Mouse (Mus musculus): ENCODE measurements at regions not wholly inside any gene's neighbourhood (a gene's known extent, or its start where the extent isn't known, plus 50 kb on each side); places are given as distances from the start of the nearest gene placed in this dataset.
A peak's percentile ranks its signal among the peaks of the same experiment; 100 is the strongest.

DNA sequence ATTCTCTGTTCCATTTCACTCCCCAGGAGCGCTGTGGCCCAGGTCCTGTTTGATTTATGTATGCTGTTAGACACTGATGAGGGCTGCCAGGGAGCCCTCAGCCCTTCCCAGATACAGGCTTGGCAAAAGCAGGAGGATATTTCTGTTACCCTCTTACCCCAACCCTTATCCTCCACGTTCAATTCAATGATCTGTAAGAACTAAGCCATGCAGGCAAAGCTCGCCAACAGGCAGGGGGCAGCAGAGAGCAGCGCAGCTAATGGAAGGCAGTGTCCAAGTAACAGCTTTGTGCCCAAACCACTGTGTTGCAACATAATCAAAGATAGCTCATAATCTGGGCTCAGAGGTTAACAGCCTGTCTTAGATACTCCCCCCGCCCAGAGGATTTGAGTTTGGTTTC, 166.8 kb upstream of the Eif4g2 start:
- DNase-seq (ENCODE audit: extremely low spot score in 1 of 2, low spot score in 1 of 2) = peak; percentile 83 to 95

DNA sequence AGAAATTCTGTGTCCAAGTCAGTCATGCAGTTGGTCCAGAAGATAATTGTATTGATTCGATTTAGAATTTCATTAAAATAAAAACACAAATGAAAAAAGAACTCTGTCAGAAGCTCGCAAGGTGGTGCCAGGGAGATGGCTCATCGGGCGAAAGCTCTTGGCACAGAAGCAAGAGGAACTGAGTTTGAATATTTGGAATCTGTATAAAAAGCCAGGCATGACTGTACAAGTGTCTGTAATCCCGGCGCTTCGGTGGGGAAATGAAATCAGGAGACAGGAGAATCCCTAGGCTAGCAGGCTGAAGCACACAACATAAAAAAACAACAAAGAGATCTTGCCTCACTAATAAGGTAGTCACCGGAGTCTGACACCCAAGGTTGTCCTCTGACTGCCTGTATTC, 162.7 kb upstream of the Eif4g2 start:
- DNase-seq (ENCODE audit: extremely low spot score in 1 of 2, low spot score in 1 of 2) = peak in 1 of 2 experiments; percentile 21

DNA sequence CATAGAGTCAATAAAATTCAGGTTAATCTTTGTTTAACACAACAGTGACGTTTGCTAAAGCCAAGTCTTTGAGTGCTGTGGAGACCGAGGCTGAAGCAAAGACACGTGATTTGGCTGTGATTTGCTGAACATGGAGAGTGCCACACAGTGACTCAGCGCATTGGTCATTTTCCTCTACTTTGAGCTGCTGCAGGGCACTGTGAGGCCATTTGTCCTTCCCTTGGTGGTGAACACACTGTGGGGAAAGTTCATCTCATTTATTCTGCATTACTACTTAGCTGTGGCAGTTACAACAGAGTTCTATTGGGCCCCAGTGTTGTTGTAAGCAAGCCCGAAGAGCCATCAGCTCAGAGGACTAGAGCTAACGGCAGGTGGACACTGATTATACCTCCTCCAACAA, 162.2 kb upstream of the Eif4g2 start:
- DNase-seq (ENCODE audit: extremely low spot score in 1 of 2, low spot score in 1 of 2) = no peak

DNA sequence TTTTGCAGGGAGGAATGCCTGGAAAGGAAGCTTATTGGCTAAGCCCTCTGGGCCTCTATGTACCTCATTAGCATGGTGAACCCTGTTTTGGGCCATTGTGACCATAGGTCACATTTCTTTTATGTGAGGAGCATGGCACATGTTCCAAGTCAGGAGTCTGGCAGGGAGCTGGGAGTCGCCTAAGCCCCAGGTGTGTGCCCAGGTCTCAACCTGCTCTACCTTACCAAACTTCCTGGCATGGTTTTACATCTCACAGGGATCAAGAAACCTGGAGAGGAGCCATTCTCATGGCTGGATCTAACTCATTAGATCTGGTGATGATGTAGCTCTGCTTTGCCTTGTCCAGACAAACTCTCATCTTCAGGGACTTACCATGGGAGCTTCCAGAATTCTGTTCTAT, 161.0 kb upstream of the Eif4g2 start:
- DNase-seq (ENCODE audit: extremely low spot score in 1 of 2, low spot score in 1 of 2) = no peak

DNA sequence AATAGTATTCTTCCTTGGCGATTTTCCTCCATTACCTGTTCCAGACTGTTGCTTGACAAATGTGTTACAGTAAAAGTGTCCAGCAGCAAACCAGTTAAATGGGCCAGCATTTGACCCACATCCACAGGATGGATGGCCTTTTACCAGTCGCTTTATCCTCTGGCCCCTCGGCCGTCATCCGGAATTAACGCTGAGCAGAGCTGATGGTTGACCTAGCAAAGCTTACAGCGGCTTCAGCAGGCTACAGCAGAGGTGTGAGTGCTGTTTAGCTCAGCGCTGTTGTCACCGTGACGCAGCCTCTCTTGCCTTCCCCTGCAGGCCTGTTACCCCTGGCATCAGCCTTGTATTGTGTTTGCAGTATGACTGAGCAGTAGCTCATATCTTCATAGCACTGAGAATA, 159.8 kb upstream of the Eif4g2 start:
- no peak for DNase-seq (ENCODE audit: extremely low spot score in 1 of 2, low spot score in 1 of 2)

DNA sequence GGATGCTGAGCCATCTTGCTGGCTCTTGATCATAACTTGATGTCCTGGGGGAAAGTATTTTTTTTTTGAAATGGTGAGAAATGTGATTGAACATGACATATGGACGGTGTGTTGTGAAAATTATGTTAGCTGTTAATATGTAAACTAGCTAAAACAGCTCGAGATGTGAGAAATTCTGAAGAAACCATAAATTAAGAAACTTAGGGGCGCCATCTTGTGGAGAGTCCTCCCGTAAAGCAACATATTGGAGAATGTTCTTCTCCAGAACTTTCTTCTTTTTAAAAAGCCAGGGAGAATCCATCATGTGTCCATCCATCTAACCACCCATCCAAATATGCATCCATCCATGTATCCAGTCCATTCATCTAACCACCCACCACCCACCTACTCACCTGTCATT, 158.7 kb upstream of the Eif4g2 start:
- peak in 1 of 2 experiments; percentile 71 for DNase-seq (ENCODE audit: extremely low spot score in 1 of 2, low spot score in 1 of 2)

DNA sequence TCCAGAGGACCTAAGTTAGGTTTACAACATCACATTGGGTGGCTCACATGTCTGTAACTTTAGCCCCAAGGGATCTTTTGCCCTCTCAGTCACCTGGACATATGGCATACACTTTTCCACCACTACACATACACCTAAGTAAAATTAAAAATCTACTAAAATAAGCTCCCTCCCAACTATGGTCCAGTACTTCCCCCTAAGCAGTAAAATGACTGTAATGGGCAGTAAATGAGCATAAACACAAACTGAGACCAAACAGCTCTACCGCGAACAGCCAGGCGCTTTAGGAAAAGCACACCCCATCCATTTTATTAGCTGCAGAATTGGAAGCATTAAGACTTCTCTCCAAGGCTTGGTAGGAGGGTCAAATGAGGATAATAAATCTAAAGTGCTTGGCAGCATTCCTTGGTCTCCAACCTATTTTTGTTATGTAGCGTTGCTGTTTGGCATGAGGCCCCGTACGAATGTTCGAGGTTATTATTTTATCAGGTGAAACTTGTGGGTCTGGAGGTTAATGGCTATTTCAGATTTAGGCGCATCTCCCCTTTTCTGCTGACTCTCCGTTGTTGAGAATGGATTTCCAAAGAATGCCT, 157.5 kb upstream of the Eif4g2 start:
- DNase-seq (ENCODE audit: extremely low spot score in 1 of 2, low spot score in 1 of 2) = no peak

DNA sequence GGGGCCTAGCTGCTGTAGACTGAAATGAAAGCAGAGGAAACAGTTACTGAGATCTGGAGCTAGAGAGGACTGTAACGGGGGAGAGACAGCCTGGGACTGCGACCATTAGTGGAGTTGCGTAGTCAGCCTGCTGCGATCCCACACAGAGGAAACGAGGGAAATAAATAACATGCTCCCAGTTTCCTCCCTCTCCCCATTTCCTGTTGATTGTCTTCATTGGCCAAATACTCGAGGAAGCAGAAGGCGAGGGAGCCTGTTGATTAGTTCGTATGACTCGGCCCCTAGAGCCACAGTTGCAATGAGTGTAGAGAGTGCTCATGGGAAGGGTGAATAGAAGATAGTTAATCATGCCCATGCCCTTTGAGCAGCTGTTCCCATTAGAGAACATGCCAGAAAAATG, 155.0 kb upstream of the Eif4g2 start:
- DNase-seq (ENCODE audit: extremely low spot score in 1 of 2, low spot score in 1 of 2) = no peak

DNA sequence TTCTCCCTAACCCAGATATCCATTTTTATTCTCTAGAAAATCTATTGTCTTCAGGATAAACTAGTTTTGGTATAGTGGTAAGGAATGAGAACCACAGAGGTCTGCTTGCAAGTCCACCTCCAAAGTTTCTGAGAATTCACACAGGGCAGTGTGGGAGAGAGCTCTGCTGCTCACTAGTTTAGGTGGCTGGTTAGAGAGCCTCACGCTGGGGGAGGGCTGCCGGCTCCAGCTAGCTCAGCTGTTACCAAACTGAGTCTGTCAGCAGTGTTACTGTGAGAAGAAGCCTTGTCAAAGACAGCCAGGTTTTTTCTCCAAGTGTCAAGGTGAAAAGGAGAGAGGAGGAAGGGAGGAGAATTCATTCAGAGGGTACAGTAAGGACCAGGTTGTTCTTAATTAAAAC, 147.8 kb upstream of the Eif4g2 start:
- no peak for DNase-seq (ENCODE audit: extremely low spot score in 1 of 2, low spot score in 1 of 2)

DNA sequence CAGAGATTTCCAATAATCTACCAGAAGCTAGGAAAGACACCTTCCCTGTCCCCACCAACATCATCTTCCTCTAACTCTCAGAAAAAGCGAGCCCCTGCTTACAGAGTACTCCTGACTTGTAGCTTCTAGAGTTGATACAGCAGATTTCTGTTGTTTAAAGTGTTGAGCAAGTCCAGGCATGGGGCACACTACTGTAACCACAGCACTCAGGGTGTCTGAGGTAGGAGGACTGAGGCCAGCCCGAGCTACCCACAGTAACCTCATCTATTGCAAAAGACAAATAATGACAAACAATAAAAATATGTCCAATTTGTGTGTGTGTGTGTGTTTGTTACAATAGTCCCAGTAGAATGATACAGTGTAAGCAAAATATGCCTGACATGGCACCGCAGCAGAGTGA, 144.3 kb upstream of the Eif4g2 start:
- no peak for DNase-seq (ENCODE audit: extremely low spot score in 1 of 2, low spot score in 1 of 2)

DNA sequence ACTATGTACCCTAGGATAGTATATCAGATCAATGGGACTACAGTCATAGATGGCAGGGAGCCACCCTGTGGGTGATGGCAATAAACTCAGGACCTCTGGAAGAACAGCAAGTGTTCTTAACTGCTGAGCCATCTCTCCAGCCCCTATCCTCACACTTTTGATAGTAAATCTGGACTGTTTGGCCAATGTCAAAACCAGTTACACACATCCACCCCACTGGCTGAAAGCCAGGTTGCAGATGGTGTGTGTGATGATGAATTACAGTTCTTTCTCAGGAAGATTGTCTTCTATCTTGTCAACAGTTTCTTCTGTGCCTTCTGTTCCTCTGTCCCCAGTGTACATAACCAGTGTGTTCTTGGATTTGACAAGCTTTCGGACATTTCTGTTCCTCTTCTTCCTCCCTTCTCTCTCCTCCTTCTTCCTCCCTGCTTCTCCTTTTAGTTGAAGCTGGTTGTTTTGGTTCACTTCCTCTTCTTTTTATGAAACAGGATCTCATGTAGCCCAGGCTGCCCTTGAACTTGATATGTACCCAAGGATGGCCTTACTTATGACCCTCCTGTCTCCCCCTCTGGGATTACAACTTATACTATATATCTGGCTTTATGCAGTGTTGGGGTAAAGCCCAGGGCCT, 143.3 kb upstream of the Eif4g2 start:
- no peak for DNase-seq (ENCODE audit: extremely low spot score in 1 of 2, low spot score in 1 of 2)

DNA sequence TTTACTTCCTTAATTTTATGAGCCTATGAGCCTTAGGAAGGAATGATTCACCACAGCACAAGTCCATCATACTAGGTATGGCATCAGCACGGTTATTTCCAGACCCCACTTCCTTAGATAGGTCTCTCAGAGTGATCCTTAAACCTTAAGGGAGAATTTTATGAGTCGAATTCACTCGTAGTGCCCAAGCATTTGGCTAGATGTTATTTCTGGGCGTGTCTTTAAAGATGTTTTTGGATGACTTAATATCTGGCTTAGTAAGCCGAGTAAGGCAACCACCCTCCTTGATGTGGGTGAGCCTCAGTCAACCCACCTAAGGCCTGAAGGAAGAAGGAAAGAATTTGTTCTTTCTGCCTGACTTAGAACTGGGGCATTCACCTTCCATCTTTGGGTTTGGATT, 132.8 kb upstream of the Eif4g2 start:
- DNase-seq (ENCODE audit: extremely low spot score in 1 of 2, low spot score in 1 of 2) = no peak

DNA sequence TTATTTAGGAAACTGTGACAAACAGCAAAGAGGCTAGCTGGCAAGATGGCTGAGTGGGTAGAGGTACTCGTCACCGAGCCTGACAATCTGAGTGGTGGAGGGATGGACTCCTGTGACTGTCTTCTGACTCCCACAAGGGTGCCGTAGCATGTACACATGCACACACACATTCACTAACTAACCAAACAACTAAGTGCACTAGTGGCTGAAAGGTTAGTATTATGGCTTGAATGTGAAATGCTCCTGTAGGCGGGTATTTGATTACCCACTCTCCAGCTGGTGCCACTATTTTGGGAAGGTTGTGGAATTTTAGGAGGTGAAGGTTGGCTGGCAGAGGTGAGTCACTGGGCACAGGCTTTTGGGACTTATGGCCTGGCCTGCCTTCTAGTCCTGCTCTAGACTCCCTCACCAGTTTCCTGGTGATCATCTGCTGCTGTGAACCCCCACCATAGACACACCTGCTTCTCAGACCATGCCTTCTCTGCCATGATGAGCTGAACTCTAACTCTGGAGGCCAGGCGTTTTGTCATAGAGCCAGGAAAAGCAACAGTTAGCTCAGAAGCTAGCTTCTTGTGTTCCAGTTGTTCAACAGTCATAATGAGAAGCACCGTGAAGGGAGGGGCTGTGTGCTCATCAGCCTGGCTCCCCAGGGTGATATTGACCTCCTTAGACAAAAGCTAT, 131.5 kb upstream of the Eif4g2 start:
- DNase-seq (ENCODE audit: extremely low spot score in 1 of 2, low spot score in 1 of 2) = no peak

DNA sequence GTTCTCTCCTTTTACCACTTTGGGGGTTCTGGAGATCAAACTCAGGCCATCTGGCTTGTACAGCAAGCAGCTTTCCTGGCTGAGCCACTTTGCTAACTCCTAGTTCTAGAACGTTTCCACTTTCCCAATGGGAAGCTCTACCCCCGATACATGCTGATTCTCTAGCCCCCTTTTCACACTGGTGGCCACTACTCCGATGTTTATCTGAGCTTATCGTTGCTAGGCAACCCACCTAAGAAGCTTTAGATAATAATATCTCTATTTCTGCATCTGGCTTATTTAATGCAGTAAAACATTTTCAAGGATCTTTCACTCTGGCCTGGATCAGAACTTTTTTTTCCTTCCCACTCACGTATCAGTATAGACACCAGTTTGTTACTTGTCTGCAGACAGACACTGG, 129.4 kb upstream of the Eif4g2 start:
- DNase-seq (ENCODE audit: extremely low spot score in 1 of 2, low spot score in 1 of 2) = no peak

DNA sequence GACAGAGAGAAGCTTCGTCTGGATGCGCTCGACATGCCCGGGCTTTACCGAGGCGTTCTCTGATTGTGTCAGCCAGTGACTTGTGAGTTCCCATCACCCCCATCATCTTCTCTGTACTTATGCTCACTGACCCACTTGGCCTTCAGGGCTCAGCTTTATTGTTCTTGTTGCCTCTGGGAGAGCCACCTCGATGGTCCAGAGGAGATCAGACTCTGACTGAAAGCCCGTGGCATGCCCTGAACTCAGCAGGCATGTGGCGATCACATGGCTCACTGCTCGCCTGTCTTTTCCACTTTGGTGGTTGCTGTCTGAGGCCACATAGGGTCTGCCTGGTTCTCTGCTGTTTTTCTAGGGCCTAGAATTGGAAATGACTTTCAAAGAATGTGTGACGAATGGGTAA, 128.8 kb upstream of the Eif4g2 start:
- no peak for DNase-seq (ENCODE audit: extremely low spot score in 1 of 2, low spot score in 1 of 2)

DNA sequence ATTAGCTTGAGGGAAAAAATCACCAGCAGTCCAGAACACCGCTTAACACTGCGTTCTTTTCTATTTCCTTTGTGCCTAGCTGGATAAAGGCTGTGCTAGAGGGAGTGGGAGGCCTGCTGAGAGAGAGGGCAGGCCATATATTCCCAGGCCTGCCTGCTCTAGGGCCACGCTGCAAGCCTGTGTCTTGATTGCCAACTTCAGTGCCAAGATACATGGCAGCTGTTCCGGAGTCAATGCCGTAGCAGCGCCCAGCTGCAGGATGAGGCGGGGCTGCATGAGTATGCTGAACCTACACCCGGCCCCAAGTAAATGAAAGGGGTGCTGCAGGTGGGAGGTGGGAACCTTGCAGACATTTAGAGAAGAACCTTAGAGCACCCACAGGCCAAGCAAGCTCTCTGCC, 127.5 kb upstream of the Eif4g2 start:
- DNase-seq (ENCODE audit: extremely low spot score in 1 of 2, low spot score in 1 of 2) = no peak

DNA sequence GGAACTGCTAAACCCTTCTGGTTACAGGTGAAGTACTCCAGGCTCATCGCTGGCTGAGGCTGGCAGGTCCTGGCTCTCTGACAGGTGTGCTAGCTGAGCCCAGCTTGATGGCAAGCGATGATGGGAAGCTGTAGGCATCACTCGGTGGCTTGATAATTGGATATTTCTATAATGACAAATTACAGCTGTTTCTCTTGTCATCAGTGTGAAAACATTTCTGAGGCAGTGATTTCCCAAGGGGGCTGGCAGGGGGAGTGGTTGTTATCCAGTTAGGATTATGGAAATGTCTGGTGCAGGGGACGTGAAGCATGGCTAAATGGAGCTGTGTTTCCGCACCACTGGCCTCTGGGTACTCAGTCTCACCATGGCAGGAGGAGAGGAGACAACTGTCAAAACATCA, 123.0 kb upstream of the Eif4g2 start:
- DNase-seq (ENCODE audit: extremely low spot score in 1 of 2, low spot score in 1 of 2) = no peak

DNA sequence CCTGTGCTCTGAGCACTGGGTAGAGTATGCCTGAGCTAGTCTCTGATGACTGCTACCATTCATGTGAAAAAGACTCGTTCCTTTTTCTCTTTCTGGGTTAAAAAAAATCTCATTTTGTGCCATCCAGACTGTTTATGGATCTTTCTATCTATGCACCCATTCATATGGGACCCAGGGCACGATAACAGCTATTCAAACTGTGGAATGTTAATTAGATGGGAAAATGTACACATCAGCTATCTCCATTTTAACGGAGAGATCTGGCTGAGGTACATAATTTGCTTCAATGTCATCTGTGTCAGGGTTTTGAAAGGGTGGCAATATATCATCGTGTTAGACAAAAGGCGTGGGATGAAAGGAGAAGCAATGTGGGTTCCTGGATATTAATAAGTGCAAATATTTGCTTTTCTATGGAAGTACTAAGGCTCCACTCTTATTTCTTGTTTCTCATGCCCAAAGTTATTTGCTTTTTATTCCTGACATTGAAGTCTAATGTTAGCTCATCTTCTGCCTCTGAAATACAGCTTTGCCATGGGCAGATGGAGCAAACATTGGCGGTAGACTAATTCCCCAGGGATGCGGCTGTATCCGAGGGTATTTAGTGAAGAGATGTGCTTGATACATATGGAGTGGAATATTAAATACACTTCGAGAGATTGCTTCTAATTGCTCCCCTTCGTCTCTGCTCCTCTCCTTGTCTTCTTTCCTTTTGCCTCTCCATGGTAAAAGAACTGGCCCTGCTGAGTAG, 116.0 kb upstream of the Eif4g2 start:
- no peak for DNase-seq (ENCODE audit: extremely low spot score in 1 of 2, low spot score in 1 of 2)

DNA sequence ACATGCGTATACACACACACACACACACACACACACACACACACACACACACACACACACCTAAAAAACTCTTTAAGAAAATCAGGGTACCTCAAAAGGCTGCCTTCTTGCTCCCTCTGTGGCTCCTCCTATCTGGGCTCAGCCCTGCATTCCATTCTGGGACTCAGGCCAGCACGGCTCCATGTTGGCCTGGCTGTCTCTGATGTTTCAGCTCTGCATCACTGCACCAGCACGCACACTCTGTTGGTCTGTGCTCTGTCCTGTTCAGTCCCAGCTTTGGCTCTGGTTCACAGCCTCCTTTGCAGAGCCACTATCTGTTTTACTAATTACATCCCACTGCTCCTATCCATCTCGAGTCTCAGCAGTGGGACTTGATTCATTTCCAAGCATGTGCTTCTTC, 108.8 kb upstream of the Eif4g2 start:
- DNase-seq (ENCODE audit: extremely low spot score in 1 of 2, low spot score in 1 of 2) = no peak

DNA sequence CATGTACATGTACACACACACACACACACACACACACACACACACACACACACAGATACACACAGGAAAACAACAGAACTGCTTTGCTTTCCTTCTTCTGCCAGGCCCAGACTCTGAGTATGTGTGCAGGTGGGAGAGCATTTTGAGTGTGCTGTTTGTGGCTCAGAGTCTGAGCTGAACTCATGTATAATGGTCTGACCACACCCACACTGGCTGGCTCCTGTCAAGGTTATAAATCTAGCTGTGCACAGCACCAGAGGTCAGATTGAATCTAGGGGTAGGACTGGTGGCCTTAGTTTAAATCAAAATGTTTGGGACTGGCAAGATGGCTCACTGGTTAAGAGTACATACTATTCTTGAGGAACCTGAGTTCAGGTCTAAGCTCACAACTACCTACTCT, 108.4 kb upstream of the Eif4g2 start:
- no peak for DNase-seq (ENCODE audit: extremely low spot score in 1 of 2, low spot score in 1 of 2)

DNA sequence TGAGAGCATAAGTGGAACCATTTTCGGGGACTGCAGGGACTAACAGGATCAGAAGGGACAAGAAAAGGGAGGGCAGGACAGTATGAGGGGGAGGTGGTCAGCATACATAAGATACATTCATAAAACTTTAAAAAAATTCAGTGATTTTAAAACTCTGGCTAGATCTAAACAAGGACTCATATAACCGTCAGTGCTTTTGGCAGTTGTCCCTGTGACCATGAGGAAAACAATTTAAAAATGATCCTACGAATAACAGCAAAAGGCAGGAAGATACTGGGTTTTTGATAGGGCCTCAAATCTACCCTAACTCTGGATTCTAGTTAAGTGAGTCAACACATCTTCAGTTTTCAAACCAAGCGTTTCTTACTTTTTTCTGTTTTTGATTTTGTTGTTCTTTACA, 106.9 kb upstream of the Eif4g2 start:
- DNase-seq (ENCODE audit: extremely low spot score in 1 of 2, low spot score in 1 of 2) = no peak

DNA sequence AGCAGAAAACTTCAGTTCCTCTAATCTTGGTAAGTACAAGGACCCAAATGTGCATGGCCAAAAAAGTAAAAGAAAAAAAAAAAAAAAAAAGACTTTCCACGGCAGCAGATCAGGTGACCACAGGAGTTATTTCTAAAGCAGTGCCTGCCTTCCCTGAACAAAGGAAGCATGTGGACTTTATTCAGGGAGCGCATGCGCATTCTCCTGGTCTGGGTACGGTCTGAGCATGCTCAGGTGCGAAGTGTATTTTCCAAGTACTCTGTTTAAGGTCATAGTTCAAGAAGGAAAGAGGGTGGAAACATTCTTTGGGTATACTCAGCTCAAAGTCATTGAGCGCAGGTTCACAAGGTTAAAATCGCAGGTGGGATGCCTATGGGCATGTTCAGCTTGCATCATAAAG, 103.1 kb upstream of the Eif4g2 start:
- no peak for DNase-seq (ENCODE audit: extremely low spot score in 1 of 2, low spot score in 1 of 2)

All from layer of hippocampus, postnatal 25 days (tissue).